Mouse (Mus musculus): Measurements from ENCODE around the gene Dlgap3.

Dlgap3 gene

DNA sequence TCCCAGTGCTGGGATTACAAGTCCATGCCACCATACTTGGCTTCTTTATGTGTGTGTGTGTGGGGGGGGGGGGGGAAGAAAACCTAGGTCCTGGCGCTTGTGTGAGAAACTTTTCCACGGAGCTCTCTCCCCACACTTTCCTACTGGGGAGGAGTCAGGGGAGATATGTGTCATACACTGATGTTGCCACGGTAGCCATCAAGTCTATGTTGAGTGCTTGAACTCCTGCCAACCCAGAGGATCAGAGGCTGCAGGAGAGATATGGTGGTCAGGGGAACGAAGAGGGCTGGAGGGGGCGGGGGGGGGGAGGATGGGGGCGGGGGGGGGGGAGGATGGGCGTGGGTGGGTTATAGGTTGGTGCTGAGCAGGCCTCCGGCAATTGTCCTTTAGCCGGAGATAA is 46.8 kb downstream of the Dlgap3 start:
- no peak for DNase-seq (ENCODE audit: low read depth, low spot score)

DNA sequence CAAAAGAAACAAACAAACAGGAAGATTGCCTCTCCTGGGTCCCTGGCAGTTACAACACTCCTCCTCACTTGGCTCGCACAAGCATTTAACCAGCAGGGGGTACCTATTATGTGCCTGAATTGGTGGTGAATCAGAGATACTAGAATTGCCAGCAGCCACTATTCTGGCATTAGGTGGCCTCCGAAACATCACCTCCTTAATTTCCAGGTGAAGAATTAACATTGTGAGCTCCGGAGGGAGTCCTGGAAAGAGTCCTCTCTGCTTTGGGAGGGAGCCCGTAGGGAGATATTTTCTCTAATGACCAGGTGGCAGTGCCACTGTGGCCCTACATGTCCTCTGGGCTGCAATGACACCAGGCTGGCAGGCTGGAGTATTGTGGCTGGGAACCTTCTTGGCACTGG is 47.2 kb downstream of the Dlgap3 start:
- DNase-seq (ENCODE audit: low read depth, low spot score) = no peak

DNA sequence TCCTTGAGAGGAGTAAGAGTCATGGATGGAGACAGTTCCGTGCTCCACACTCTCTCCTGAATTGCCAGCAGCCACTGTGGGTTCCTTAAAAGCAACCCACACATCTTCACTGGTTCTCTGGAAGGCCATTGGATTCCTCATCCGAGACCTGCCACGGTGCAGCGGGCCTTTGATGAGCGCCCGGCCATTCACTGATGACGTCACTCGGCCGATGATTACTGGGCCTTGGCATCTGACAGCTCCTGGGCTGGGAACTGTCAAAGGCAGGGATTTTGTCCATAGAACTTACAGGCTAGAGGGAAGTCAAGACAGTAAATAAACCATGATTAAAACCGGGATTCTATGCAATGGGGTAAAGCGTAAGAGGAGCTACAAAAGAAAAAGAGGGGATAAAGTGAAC is 48.0 kb downstream of the Dlgap3 start:
- DNase-seq (ENCODE audit: low read depth, low spot score) = no peak

- no peak for DNase-seq (ENCODE audit: low read depth, low spot score)
Measured at GRCm38 (mm10) chr4:127223291-127223690, 54.3 kb downstream of the Dlgap3 start.

DNA sequence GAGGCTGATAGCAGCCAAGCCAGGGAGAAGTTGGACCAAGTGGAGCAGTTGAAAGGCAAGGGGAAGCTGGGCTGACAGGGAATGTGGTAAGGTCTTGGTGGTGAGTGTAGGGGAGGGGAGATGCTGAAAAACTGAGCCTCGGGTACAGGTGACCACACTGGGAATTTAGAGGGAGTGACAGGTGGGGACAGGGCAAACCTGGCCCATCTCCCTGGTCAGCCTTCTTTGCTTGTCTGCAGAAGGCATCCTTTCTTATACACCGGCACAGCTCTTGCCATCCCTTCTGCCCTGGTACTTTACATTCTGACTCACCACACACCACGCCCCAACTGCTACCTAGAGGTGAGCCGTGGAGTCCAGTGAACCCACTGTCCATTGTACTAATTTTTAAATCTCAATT is 54.8 kb downstream of the Dlgap3 start:
- no peak for DNase-seq (ENCODE audit: low read depth, low spot score)

GRCm38 (mm10) chr4:127224444-127225100 is 55.6 kb downstream of the Dlgap3 start:
- no peak for DNase-seq (ENCODE audit: low read depth, low spot score)

DNA sequence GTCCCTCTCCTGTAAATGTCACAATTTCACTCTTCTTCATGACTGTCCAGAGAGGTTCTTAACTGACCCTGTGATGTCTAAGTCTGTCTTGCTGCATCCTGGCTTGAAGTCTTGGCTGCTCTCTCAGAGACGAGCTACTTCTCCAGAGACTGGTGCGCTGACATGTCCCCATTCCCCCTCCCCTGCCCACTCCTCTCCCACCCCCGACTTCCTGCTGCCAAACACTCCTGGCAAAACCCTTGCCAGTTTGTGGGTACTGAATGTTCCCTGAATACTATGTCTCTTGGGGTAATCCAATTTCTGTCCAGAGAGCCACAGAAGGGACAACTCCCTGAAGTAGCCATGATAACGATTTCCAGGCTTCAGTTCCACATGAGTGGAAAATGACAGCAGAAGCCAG is 57.1 kb downstream of the Dlgap3 start:
- no peak for DNase-seq (ENCODE audit: low read depth, low spot score)

GRCm38 (mm10) chr4:127227051-127227673 is 58.2 kb downstream of the Dlgap3 start:
- DNase-seq (ENCODE audit: low read depth, low spot score) = no peak

DNA sequence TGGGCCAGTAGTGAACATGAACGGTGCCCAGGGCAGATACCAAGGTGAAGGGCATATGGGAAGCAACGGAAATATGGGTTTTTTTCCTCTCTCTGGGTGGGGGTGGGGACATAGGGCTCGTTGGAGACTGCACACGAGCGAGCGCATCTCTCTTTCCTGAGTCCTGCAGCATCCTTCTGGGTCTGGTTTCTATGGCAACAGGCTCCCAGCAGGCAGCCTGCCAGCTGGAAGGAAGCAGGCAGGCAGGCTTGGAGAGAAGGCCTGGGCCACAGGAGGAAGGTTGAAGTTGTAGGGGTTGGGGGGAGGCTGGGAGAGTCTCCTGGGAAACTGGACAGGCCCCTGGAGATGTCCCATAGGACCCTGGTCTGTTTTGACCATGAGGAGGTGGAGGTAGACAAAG is 63.0 kb downstream of the Dlgap3 start:
- no peak for DNase-seq (ENCODE audit: low read depth, low spot score)

DNA sequence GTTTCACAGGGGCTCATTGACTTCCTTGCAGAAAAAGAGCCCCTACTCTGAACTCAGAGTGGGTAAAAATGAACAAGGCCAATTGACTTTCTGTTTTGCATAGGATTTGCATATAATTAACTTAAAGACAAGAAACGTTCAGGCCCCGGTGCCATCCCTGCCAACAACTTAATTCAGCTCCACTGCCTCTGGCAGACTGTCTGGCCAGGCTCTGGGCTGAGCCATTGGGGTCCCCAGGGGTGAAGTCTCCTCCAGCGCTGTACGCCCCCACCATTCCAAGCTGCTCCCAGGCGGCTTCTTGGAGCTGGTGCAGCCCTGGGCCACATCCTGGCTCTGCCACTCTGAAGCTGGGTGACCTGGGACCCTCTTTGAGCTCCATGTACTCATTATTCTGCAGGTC is 63.5 kb downstream of the Dlgap3 start:
- no peak for DNase-seq (ENCODE audit: low read depth, low spot score)

- DNase-seq (ENCODE audit: low read depth, low spot score) = no peak
Measured at GRCm38 (mm10) chr4:127233416-127234125, 64.6 kb downstream of the Dlgap3 start.

- peak; percentile 16 for DNase-seq (ENCODE audit: low read depth, low spot score)
Measured at GRCm38 (mm10) chr4:127235742-127236487, 66.9 kb downstream of the Dlgap3 start.

- no peak for DNase-seq (ENCODE audit: low read depth, low spot score)
Measured at GRCm38 (mm10) chr4:127236631-127237030, 67.6 kb downstream of the Dlgap3 start.

DNA sequence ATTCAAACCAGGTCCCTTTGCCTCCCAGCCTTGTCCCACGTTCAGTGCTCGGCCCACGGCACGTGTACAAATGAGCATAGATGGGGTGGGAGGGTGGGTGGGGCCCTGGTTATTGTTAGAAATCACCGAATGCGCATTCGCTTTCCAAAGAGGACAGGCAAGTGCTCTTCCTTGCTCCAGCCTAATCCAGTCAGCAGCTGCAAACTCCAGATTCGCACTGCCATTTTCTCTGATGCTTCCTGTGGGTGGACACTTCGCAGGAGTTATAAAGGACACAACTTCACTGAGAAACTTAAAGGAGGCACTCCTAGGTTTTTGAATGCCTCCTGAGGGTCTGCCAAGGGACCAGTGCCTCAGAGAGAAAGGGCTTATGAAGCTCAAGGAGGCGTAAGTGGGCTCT is 68.3 kb downstream of the Dlgap3 start:
- no peak for DNase-seq (ENCODE audit: low read depth, low spot score)

DNA sequence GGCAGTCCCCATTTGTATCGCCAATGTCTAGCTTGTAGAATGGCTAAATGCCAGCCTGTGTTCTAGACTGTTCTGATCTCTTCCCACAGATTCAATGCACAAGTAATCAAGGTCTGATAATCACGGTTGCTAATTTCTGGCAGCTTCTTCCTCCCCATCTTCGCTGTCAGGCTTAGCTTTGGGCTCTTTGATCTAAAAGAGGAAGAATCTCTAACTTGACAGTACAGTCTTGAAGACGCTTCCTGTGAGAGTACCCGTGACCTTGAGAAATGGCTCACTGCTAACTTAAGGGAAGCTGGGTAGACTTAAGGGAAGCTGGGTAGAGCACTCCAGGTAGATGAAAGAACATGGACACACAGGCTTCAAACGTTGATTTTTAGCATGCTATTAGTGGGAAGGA is 73.7 kb downstream of the Dlgap3 start:
- no peak for DNase-seq (ENCODE audit: low read depth, low spot score)

GRCm38 (mm10) chr4:127243552-127243951 is 74.5 kb downstream of the Dlgap3 start, which contains the start of gene Smim12:
Gene Smim12, plus strand, starts transcription at chr4:127243784.
- peak; percentile 93 for DNase-seq (ENCODE audit: low read depth, low spot score)

DNA sequence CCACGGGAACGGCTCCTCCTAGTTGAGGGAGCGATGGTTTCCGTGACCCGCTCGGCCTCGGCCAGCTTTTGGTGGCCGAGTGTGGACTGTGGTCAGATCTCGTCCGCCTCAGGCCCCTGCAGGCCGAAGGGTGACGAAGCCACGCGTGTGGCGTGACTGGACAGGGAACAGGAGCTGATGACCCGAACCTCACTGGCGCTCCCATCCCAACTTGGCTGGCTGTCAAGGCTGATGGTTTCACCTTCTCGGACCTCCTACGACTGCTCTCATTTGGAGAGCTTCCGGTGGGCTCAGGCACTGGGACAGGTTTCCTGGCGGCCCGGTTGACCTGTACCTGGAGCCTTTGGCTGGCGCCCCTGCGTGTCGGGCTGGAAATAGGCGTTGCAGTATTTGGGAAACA is 74.9 kb downstream of the Dlgap3 start:
- DNase-seq (ENCODE audit: low read depth, low spot score) = peak; percentile 41

DNA sequence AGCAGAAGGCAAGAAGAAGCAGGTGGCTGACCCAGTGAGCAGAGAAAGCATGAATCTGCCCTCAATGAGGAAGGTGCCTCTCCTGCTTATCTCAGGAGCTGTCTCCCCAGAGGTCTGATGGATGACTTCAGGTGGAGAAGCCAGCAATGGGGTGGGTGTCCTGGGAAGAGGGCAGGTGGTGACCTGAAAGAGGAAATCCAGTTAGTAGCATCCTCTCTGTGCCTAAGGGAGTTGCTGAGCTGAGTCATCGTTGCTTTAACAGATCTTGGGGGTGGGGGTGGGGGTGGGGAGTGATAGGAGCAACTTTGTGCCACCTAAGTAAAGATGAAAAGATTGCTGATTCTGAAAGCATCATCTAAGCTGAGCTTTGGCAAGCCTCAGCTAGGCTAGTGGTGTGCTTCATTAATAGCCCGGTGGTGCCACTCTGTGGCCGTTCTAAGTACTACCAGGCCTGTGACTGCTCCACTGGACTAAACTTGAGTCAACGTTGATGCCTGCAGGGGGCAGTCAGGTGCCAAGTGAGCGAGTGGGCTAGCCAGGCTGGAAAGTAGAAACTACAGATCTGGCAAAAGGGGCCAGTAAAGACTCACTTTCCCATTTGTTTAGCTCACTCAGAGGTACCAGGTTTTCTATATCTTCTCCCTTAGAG is 80.8 kb downstream of the Dlgap3 start:
- DNase-seq (ENCODE audit: low read depth, low spot score) = peak; percentile 46

DNA sequence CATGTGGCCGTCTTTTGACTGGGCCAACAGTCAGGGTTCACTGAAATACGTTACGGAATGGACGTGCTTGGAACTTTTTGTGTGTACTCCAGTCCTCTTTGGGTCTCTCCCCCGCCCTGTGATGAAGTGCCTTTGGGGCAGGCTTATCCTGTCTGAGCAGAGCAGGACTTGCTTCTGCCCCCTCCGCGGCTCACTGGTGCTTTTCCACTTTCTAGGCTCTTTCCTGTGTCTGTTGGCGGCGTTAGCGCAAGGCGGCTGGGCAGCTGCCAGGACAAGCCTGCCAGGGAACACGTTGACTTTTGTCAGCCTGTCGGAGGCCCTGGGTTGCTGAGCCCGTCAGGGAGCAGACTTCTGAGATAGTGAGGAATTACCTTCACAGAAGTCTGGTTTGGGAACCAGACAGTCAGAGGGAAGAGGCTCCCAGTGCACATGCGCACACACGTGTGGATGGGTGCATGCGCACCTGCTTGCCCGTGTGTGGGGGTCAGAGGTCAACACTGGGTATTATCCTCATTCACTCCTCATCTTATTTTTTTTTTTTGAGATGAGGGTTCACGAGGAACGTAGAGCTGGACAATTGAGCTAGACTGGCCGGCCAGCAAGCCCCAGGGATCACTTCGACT is 83.1 kb downstream of the Dlgap3 start:
- no peak for DNase-seq (ENCODE audit: low read depth, low spot score)

GRCm38 (mm10) chr4:127256739-127257138 is 87.7 kb downstream of the Dlgap3 start:
- no peak for DNase-seq (ENCODE audit: low read depth, low spot score)

DNA sequence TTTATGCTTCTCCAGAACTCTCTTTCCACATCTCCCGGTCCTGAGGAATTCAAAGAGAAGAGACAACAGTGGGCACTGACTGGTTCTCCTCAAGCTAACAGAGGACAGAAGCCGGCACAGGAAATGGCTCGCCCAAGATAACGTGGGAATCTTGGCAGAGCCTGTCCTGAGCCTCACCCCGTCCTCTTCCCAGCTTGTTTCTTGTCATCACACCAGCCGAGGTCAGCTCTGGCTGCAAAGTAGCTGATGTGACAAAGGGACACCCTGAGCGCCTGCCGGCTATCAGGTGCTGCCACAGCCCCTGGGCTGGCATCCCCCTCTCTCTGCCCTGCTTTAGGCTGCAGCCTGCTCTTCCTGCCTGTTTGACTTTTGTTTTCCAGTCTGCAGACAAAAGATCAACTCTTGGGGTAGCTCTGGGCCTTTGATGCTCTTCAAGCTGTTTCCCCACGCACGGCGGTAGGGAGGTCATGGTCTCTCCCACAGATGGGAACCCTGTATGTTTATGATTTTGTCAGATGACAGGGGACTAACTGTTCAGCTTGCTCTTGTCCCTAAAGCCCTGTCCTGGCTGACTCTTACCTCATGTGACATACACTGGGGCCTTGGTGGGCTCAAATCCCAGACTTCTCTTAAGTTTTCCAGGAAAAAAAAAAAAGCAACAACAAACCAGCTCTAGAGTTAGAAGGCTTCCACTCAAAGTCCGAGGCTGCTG is 89.3 kb downstream of the Dlgap3 start:
- no peak for DNase-seq (ENCODE audit: low read depth, low spot score)

All from c-Kit-negative CD71-positive TER-119-positive erythroid progenitor cells, embryonic 14.5 days (primary cell).